Mouse (Mus musculus): ENCODE measurements around the gene Gm10842. TPM values are rescaled to one million over a fixed set of nuclear protein-coding genes. Genes with fewer than 3 reads are reported as not detected.

The Gm10842 gene
- polyA plus RNA-seq, 1 experiment, result not detected

DNA sequence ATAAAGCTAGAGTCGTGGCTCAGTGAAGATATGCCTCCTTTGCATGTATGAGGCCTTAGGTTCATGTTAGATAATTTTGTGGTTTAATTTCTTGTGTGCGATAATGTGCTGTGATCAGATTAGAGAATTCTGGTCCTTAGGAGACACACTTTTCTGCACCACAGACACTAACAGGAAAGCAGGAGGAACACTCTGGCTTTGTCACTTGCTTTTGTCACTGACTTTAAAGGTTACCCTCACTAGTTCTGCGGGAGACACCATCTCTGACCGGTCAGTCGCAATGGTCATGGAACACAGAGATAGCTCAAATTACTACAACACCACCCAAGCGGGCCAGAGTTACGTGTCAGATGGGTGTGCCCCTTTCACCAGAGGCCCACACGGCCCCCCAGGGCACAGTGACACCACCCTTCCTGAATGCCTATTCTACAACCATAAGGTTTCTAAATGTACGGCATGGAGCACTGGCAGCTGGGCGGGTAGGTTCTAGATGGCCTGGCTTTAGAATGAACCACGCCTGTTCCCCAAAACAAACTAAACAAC, 5.7 kb downstream of the Gm10842 start:
- Histone ChIP-seq H3K27me3 (replicated peaks; ENCODE audit: control insufficient read depth, insufficient read depth, low read length) (no peaks in the 10 kb centered on the region), H3K36me3 (ENCODE audit: control insufficient read depth, insufficient read depth, low read length) (no peaks in the 10 kb centered on the region), H3K4me1 (ENCODE audit: control insufficient read depth, insufficient read depth, low read length) (peaks cover 16% of the 10 kb centered on the region), H3K4me3 (ENCODE audit: insufficient read depth, low read depth, low read length) (no peak overlapping the region), H3K27ac (ENCODE audit: insufficient read depth, low read depth, low read length) (no peak overlapping the region)
- 78% methylated on average over 11 of the region's 11 CpGs for WGBS
- DNase-seq, result no peak
- TF ChIP-seq CTCF (conservative IDR thresholded peaks at IDR 0.05; ENCODE audit: insufficient read depth, insufficient read length, low read depth, low read length) (no peak), POLR2A (IDR thresholded peaks at IDR 0.05; ENCODE audit: low read depth, low read length) (no peak)

DNA sequence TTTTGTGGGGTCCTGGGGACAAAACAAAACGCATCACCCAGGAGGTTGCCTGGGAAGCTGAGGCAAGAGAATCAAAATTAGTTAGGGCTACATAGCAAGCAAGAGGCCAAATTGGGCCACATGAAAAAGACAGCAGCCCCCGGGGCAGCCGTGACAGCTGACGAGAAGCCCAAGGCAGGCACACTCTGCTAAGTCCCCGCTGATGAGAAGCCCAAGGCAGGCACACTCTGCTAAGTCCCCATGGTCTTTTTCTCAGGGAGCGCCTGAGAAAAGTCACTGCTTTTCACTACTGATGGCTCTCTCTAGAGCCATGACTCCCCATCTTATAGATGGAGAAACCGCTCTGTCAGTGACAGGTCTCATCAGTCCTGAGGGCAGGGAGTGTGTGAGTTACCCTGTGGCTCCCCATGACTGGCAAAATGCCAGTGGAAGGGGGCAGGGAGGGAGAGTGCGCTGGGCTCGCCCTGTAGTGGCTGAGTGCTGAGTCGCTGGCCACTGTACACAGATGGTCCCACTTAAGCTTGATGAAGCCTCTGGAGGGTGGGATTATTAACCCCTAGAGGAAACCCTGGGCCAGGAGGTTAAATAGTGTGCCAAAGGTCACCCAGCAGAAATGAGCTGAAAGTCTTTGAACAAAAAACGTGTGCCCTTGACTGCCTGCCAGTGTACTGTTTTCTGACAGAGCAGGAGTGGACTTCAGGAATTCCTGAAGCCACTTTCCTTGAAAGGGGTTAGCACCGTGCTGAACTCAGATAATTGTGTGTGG, 6.6 kb downstream of the Gm10842 start:
- DNase-seq, result peak; percentile 76
- Histone ChIP-seq H3K4me3 (ENCODE audit: insufficient read depth, low read depth, low read length) (no peak overlapping the region), H3K4me1 (ENCODE audit: control insufficient read depth, insufficient read depth, low read length) (peaks cover 16% of the 10 kb centered on the region), H3K36me3 (ENCODE audit: control insufficient read depth, insufficient read depth, low read length) (no peaks in the 10 kb centered on the region), H3K27ac (ENCODE audit: insufficient read depth, low read depth, low read length) (no peak overlapping the region), H3K27me3 (replicated peaks; ENCODE audit: control insufficient read depth, insufficient read depth, low read length) (no peaks in the 10 kb centered on the region)
- 30% methylated on average over 12 of the region's 12 CpGs for WGBS
- TF ChIP-seq CTCF (conservative IDR thresholded peaks at IDR 0.05; ENCODE audit: insufficient read depth, insufficient read length, low read depth, low read length) (no peak), POLR2A (IDR thresholded peaks at IDR 0.05; ENCODE audit: low read depth, low read length) (no peak)

DNA sequence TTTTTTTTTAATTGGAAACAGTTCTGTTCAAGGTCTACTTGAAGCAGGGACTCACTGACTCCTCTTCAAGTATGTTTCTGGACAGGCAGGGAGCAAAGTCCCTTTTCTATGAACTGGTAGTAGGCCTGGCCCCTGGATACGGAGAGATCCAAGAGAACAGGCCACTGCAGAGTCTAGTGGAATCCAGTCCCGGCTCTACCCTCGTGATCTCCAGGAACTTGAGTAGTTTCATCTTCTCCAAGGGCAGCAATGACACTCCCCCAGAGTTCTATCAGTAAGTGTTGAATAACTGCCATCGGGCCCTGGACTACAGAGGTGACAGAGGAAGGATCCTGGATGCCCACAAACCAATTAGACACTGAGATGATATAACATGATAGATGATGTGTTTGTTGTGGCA, 9.2 kb downstream of the Gm10842 start:
- WGBS, result 42% methylated on average over 4 of the region's 4 CpGs

DNA sequence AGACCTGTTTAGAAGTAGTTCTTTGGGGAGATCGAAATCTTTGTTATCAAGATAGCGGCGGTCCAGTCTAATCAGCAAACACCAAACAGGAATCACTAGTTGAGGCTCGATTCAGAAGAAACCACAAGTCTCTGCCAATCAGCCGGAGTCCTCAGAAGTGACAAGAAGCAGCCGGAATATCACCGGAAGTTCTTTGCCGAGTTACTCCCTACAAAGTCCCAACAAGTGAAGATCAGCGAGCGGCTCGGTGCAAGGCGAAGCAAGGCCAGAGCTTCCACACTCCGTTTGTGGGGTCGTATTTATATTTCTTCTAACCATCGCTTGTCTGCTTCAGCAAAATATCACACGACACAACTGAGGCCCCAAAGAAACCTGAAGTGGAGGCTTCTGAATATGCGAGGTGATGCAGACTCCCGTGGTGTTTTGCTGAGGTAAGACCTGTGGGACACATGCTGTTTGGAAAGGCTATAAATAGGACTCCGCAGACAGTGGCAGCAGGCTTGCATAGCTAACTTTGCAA, 10.1 kb downstream of the Gm10842 start:
- Histone ChIP-seq H3K36me3 (ENCODE audit: control insufficient read depth, insufficient read depth, low read length) (no peaks in the 10 kb centered on the region), H3K27ac (ENCODE audit: insufficient read depth, low read depth, low read length) (peak overlapping the region; percentile 48; the same call in 1 of the 2 replicates), H3K27me3 (replicated peaks; ENCODE audit: control insufficient read depth, insufficient read depth, low read length) (no peaks in the 10 kb centered on the region), H3K4me1 (ENCODE audit: control insufficient read depth, insufficient read depth, low read length) (peaks cover 16% of the 10 kb centered on the region), H3K4me3 (ENCODE audit: insufficient read depth, low read depth, low read length) (no peak overlapping the region)
- TF ChIP-seq POLR2A (IDR thresholded peaks at IDR 0.05; ENCODE audit: low read depth, low read length), result no peak
- no peak for TF ChIP-seq CTCF (conservative IDR thresholded peaks at IDR 0.05; ENCODE audit: insufficient read depth, insufficient read length, low read depth, low read length)
- DNase-seq, result peak; percentile 17
- 80% methylated on average over 19 of the region's 19 CpGs for WGBS

More for the DNA sequence above, 9.2 kb downstream of the Gm10842 start:
- peaks cover 16% of the 10 kb centered on the region for H3K4me1 ChIP-seq (ENCODE audit: control insufficient read depth, insufficient read depth, low read length)
- H3K4me3 ChIP-seq (ENCODE audit: insufficient read depth, low read depth, low read length), result no peak overlapping the region
- no peaks in the 10 kb centered on the region for H3K36me3 ChIP-seq (ENCODE audit: control insufficient read depth, insufficient read depth, low read length)
- peak; percentile 84 for DNase-seq
- no peak for TF ChIP-seq POLR2A (IDR thresholded peaks at IDR 0.05; ENCODE audit: low read depth, low read length)
- peak overlapping the region; percentile 67; the same call in 1 of the 2 replicates for H3K27ac ChIP-seq (ENCODE audit: insufficient read depth, low read depth, low read length)
- H3K27me3 ChIP-seq (replicated peaks; ENCODE audit: control insufficient read depth, insufficient read depth, low read length), result no peaks in the 10 kb centered on the region

DNA sequence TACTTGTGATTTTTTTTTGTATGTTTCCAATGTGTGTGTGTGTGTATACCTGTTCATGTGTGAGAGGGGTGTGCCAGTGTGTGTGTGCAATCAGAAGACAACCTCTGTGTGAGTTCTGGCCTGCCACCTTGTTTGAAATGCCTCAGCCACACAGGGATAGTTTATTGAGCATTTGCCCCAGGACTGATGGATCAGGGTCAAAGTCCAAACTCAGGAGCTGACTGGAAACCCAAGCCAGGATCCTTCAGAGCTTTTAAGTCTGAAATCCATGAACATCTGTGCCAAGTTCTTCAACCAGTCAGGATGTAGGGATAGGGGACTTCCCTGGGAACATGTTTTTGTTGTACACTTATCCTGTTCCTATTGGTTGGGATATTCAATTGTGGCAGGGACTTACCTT, 11.4 kb downstream of the Gm10842 start:
- Histone ChIP-seq H3K36me3 (ENCODE audit: control insufficient read depth, insufficient read depth, low read length) (no peaks in the 10 kb centered on the region), H3K27me3 (replicated peaks; ENCODE audit: control insufficient read depth, insufficient read depth, low read length) (no peaks in the 10 kb centered on the region), H3K4me1 (ENCODE audit: control insufficient read depth, insufficient read depth, low read length) (peaks cover 16% of the 10 kb centered on the region), H3K27ac (ENCODE audit: insufficient read depth, low read depth, low read length) (no peak overlapping the region), H3K4me3 (ENCODE audit: insufficient read depth, low read depth, low read length) (no peak overlapping the region)
- TF ChIP-seq POLR2A (IDR thresholded peaks at IDR 0.05; ENCODE audit: low read depth, low read length) (no peak), CTCF (conservative IDR thresholded peaks at IDR 0.05; ENCODE audit: insufficient read depth, insufficient read length, low read depth, low read length) (no peak)
- peak; percentile 61 for DNase-seq

DNA sequence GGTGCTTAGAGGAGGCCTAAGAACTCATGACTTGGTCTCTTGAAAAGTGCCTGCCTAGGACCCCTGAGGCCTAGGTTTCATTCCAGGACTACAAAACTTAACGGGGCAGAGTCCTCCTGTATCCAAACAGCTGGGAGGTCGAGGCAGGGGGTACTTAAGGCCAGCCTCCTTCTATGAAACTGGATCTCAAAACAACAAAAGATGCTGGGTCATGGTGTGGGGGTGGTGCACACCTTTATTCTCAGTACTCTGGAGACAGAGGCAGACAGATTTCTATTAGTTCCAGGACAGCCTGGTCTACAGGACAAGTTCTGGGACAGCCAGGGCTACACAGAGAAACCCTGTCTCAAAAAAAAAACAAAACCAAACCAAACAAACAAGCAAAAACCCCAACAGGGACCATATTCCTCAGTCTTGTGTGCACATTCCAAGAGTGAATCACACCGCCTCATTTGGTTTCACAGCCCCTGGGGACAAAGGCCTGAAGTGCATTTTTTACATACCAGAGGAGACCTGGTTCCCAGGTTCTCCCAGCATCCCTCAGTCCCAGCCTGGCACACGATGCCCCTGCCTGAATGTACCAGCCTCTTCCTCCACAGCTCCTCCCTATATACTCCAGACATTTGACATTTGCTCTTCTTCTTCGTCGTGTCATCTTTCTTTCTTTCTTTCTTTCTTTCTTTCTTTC, 13.1 kb downstream of the Gm10842 start:
- peak; percentile 15 for DNase-seq
- peaks cover 6% of the 10 kb centered on the region for H3K4me1 ChIP-seq (ENCODE audit: control insufficient read depth, insufficient read depth, low read length)
- no peak for TF ChIP-seq POLR2A (IDR thresholded peaks at IDR 0.05; ENCODE audit: low read depth, low read length)
- TF ChIP-seq CTCF (conservative IDR thresholded peaks at IDR 0.05; ENCODE audit: insufficient read depth, insufficient read length, low read depth, low read length), result no peak
- WGBS, result 52% methylated on average over 6 of the region's 6 CpGs
- H3K27ac ChIP-seq (ENCODE audit: insufficient read depth, low read depth, low read length), result no peak overlapping the region
- H3K36me3 ChIP-seq (ENCODE audit: control insufficient read depth, insufficient read depth, low read length), result no peaks in the 10 kb centered on the region
- H3K27me3 ChIP-seq (replicated peaks; ENCODE audit: control insufficient read depth, insufficient read depth, low read length), result no peaks in the 10 kb centered on the region
- no peak overlapping the region for H3K4me3 ChIP-seq (ENCODE audit: insufficient read depth, low read depth, low read length)

DNA sequence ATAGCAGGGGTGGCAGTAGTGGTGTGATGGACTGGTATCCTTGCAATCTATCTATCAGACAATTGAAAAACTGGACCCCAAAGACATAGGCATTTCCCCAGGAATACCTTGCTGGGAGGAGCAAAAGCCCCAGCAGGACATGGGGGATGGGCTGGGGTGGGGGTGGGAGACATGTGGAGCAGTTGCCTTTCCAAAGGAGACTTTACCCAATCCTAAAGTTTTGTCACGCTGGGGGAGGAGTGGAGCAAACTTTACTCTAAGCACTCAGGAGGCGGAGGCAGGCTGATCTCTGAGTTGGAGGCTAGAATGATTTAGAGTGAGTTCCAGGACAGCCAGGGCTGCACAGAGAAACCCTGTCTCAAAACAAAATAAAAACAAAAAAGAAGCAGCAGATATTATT, 14.7 kb downstream of the Gm10842 start:
- WGBS, result 96% methylated on average over 2 of the region's 2 CpGs
- H3K4me1 ChIP-seq (ENCODE audit: control insufficient read depth, insufficient read depth, low read length), result peaks cover 6% of the 10 kb centered on the region
- H3K27ac ChIP-seq (ENCODE audit: insufficient read depth, low read depth, low read length), result no peak overlapping the region
- TF ChIP-seq CTCF (conservative IDR thresholded peaks at IDR 0.05; ENCODE audit: insufficient read depth, insufficient read length, low read depth, low read length), result no peak
- no peak for TF ChIP-seq POLR2A (IDR thresholded peaks at IDR 0.05; ENCODE audit: low read depth, low read length)
- H3K36me3 ChIP-seq (ENCODE audit: control insufficient read depth, insufficient read depth, low read length), result no peaks in the 10 kb centered on the region
- H3K27me3 ChIP-seq (replicated peaks; ENCODE audit: control insufficient read depth, insufficient read depth, low read length), result no peaks in the 10 kb centered on the region
- no peak overlapping the region for H3K4me3 ChIP-seq (ENCODE audit: insufficient read depth, low read depth, low read length)
- no peak for DNase-seq

Measured in kidney, adult 2 months (tissue).